Mouse (Mus musculus) thymus, adult 2 months (tissue): ENCODE measurements at regions not wholly inside any gene's neighbourhood (a gene's known extent, or its start where the extent isn't known, plus 50 kb on each side); places are given as distances from the start of the nearest gene placed in this dataset.

ENCODE experiments used
- DNase-seq: peaks from one replicate; pipeline ENCODE4 v3.0.0; 2021
- H3K27ac ChIP-seq: fragments of 200-500 bp; 2 replicates; pipeline ENCODE4 v1.5.1; 2012; ENCODE audit warnings: low read length, control low read depth; ENCODE audit not compliant: control insufficient read depth, insufficient read depth
- H3K27me3 ChIP-seq: fragments of 200-500 bp; 2 replicates; pipeline ENCODE4 v1.6.1; 2012; ENCODE audit warnings: mild to moderate bottlenecking, low read length, moderate library complexity, mixed read lengths; ENCODE audit not compliant: control insufficient read depth, insufficient read depth
- H3K36me3 ChIP-seq: fragments of 200-500 bp; 2 replicates; pipeline ENCODE4 v1.6.1; 2012; ENCODE audit warnings: mild to moderate bottlenecking, low read length, moderate library complexity; ENCODE audit not compliant: control insufficient read depth, insufficient read depth
- H3K4me1 ChIP-seq: fragments of 200-500 bp; replicated peaks from 2 replicates; pipeline ENCODE4 v1.6.1; 2012; ENCODE audit warnings: low read length; ENCODE audit not compliant: control insufficient read depth, insufficient read depth
- H3K4me3 ChIP-seq: fragments of 200-500 bp; 2 replicates; pipeline ENCODE4 v1.5.1; 2012; ENCODE audit warnings: mild to moderate bottlenecking, low read length, control low read depth, moderate library complexity; ENCODE audit not compliant: control insufficient read depth, insufficient read depth
- CTCF ChIP-seq: fragments of 200-500 bp; IDR thresholded peaks from 2 replicates; pipeline ENCODE4 v1.5.1; 2012; ENCODE audit warnings: mild to moderate bottlenecking, control low read depth, low read length, moderate library complexity, borderline replicate concordance; ENCODE audit not compliant: control insufficient read depth, poor library complexity, insufficient read depth; ENCODE audit errors: extremely low read depth
- POLR2A ChIP-seq: fragments of 200-500 bp; IDR thresholded peaks from 2 replicates; pipeline ENCODE4 v1.6.1; 2012; ENCODE audit warnings: mild to moderate bottlenecking, low read length, control low read depth, moderate library complexity; ENCODE audit not compliant: control insufficient read depth, poor library complexity, insufficient read depth; ENCODE audit errors: extremely low read depth
- WGBS: fragments of 180-500 bp; shearing (Covaris S2); methylation state at CpG from one replicate; pipeline ENCODE4 v1.1.7; 2018; 5-methylcytosine and 5-hydroxymethylcytosine counted together

DNA sequence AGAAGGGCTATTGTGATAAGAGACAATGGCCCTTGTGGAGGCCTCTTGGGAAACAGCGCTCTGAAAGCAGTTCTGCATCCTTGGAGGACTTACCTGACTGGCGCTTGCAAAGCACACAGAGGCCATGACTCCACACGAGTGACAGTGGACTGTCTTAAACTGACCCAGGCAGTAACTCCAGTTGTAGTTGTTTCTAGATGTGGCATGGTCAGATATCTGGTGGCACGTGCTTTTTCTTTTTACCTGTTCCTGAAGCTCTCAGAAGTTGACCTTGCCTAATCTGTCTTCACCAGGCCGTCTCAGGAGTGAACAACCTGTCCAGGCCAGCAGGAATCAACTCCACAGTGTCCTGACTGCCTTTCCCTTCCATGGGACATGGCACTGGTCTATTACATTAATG lies 129.6 kb upstream of the Fbxo11 start:
- no peaks in the 10 kb centered on the region for H3K36me3 ChIP-seq
- DNase-seq, result no peak
- no peaks in the 10 kb centered on the region for H3K27me3 ChIP-seq
- no peak overlapping the region for H3K4me3 ChIP-seq
- no peak for TF ChIP-seq CTCF
- no peak for TF ChIP-seq POLR2A
- 96% methylated on average over 5 of the region's 5 CpGs for WGBS
- H3K4me1 ChIP-seq, result peaks cover 2% of the 10 kb centered on the region
- no peak overlapping the region for H3K27ac ChIP-seq

DNA sequence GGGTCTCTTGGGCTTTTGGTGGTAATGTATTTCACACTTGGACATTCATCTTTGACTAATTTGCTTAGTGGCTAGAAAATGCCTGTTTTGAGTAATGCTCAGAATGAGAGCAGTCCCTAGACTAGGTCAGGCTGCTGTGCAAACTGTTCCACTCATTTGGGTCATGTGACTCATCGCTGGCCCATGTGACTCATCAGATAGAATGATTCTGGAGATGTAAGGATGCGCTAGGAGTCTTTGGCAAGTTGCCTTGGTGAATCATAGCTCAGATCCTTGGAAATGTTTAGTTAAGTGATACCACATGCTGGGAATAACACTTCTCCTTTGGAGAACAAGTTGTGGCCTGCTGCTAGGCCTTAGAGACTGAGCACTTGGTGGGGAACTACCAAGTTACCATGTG lies 130.2 kb upstream of the Fbxo11 start:
- Histone ChIP-seq H3K36me3 (no peaks in the 10 kb centered on the region), H3K27me3 (no peaks in the 10 kb centered on the region), H3K4me1 (peaks cover 2% of the 10 kb centered on the region), H3K4me3 (no peak overlapping the region), H3K27ac (no peak overlapping the region)
- WGBS, result 94% methylated on average over 2 of the region's 2 CpGs
- TF ChIP-seq POLR2A (no peak), CTCF (no peak)
- DNase-seq, result no peak

DNA sequence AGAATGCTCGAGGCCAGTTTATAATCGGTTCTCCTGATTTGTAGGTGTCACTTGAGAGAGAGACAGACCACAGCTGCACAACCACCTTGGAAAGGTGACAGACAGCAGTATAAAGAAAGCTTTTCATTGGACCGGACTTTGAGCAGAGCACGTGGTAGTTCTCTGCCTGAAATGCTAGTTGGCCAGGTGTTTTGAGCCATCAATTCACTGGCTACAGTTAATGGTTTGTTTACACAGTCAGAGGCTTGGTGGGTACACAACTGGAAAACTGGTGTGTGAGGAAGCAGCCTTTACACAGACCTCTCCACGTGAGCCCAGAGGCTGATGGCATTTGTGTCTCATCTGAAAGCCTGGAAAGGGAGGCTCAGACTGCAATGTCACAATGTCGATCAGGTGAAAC lies 130.8 kb upstream of the Fbxo11 start:
- H3K4me3 ChIP-seq, result no peak overlapping the region
- H3K4me1 ChIP-seq, result peaks cover 1% of the 10 kb centered on the region
- no peaks in the 10 kb centered on the region for H3K27me3 ChIP-seq
- WGBS, result 93% methylated on average over 6 of the region's 6 CpGs
- no peaks in the 10 kb centered on the region for H3K36me3 ChIP-seq
- DNase-seq, result no peak
- H3K27ac ChIP-seq, result no peak overlapping the region
- TF ChIP-seq CTCF, result no peak
- no peak for TF ChIP-seq POLR2A

DNA sequence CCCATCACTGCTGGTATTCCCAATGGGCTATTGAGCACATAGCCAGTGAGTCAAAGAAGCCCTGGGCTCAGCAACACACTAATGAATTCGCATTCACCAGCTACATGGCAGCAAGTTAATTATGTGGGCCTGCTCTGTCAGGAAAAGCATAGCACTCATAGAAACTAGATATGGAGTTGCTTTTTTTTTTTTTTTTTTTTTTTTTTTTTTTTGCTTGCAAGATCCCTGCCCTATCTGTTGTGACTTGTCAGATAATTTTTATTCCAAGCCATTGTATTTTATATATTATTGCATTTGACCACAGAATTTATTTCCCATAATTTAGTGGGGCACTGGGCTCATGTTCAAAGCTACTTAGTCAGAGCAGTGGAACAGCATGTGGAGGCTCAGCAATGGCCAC lies 131.2 kb upstream of the Fbxo11 start:
- H3K27ac ChIP-seq, result no peak overlapping the region
- no peak overlapping the region for H3K4me3 ChIP-seq
- no peak for DNase-seq
- 79% methylated on average over 1 of the region's 1 CpGs for WGBS
- H3K36me3 ChIP-seq, result no peaks in the 10 kb centered on the region
- no peaks in the 10 kb centered on the region for H3K27me3 ChIP-seq
- H3K4me1 ChIP-seq, result no peaks in the 10 kb centered on the region
- no peak for TF ChIP-seq POLR2A
- no peak for TF ChIP-seq CTCF

DNA sequence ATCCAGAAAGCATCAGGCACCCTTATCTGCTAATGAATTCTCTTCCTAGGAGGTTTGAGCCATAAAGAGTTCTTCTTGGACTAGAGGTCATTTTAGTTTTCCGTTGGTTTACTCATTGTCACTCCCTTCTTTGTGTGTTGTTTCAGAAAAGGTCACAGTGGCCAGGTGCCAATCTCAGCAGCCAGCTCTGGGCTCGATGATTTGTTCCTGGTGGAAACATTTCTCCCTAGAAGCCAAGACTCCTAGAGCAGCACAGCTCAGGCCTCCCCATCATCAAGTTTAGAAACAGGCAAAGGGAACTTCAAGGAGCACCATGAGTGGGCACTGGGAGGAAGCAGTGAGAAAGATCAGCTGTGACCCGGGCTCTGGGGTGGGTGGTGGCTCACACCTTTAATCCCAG lies 132.3 kb upstream of the Fbxo11 start:
- H3K4me3 ChIP-seq, result no peak overlapping the region
- H3K36me3 ChIP-seq, result no peaks in the 10 kb centered on the region
- TF ChIP-seq POLR2A (no peak), CTCF (no peak)
- no peak for DNase-seq
- no peak overlapping the region for H3K27ac ChIP-seq
- 82% methylated on average over 3 of the region's 3 CpGs for WGBS
- no peaks in the 10 kb centered on the region for H3K4me1 ChIP-seq
- no peaks in the 10 kb centered on the region for H3K27me3 ChIP-seq

DNA sequence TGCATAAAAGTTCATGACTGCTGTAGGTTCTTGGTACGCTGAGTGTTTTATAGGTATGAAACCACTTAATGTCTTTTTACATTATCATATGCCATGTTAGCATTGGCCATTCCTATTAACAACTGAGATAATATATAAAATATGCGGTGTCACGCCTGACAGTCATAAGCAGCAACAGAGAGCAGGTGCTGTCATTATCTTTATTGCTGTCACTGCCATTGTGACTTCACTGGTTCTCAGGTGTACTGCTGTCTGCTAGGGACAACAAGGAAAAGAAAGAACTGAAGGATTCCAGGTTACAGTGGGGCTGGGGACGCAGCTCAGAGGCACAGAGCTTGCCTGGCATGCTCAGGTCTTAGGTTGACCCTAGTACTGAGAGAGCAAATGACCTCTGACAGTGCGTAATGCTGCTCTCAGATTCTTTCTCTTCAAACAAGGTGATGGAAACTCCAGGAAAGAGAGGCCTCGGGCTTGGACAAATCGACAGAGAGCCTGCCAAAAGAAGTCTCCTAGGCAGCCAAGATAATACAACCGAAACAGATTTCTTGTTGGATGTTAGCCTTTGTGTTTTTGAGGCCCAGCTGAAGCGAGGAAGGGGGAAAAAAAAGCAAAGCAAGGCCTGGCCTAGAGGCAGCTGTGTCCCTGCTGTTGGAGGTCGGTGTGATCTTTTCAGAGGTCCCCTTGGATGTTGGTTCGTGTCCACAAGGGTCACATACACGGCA lies 136.3 kb upstream of the Fbxo11 start:
- Histone ChIP-seq H3K36me3 (no peaks in the 10 kb centered on the region), H3K27ac (no peak overlapping the region), H3K27me3 (no peaks in the 10 kb centered on the region), H3K4me3 (no peak overlapping the region), H3K4me1 (no peaks in the 10 kb centered on the region)
- TF ChIP-seq POLR2A, result no peak
- TF ChIP-seq CTCF, result no peak
- WGBS, result 92% methylated on average over 12 of the region's 12 CpGs
- no peak for DNase-seq

DNA sequence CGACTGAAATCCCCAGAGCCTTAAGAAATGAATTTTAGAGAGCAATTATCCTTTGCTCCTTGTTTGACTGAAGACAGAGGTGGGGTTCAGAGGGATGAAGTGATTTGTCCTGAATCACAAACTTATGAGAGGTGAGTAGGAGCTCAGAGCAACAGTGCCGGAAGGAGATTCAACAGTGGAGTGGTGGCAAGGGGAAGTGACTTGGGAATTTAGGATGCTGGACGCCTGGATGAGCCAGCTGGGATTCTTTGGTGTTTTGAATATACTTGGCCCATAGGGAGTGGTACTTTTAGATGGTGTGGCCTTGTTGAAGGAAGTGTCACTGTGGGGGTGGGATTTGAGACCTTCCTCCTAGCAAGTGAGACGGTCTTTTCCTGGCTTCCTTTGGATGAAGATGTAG lies 137.1 kb upstream of the Fbxo11 start:
- no peak for TF ChIP-seq POLR2A
- TF ChIP-seq CTCF, result no peak
- DNase-seq, result no peak
- no peaks in the 10 kb centered on the region for H3K27me3 ChIP-seq
- H3K4me1 ChIP-seq, result no peaks in the 10 kb centered on the region
- no peaks in the 10 kb centered on the region for H3K36me3 ChIP-seq
- no peak overlapping the region for H3K27ac ChIP-seq
- no peak overlapping the region for H3K4me3 ChIP-seq
- 96% methylated on average over 4 of the region's 4 CpGs for WGBS
